Mouse (Mus musculus) pancreas, adult 10 weeks (tissue): ENCODE data around the gene Zfp799. TPM values are rescaled to one million over a fixed set of nuclear protein-coding genes. Genes with fewer than 3 reads are reported as not detected.

Source experiments
- polyA plus RNA-seq: library from polyadenylated mRNA; stranded (reverse); fragments of 350-450 nt; fragmentation: Illumina TruSeq; extraction: RNeasy Lipid Tissue Mini Kit (QIAGEN cat#74804); gene quantifications from one replicate; pipeline ENCODE4 v1.2.3, GENCODE M21; 2015; ENCODE audit warnings: low read depth, low replicate concordance; ENCODE audit not compliant: insufficient read depth

Zfp799 gene
- 0.79 TPM for polyA plus RNA-seq

DNA sequence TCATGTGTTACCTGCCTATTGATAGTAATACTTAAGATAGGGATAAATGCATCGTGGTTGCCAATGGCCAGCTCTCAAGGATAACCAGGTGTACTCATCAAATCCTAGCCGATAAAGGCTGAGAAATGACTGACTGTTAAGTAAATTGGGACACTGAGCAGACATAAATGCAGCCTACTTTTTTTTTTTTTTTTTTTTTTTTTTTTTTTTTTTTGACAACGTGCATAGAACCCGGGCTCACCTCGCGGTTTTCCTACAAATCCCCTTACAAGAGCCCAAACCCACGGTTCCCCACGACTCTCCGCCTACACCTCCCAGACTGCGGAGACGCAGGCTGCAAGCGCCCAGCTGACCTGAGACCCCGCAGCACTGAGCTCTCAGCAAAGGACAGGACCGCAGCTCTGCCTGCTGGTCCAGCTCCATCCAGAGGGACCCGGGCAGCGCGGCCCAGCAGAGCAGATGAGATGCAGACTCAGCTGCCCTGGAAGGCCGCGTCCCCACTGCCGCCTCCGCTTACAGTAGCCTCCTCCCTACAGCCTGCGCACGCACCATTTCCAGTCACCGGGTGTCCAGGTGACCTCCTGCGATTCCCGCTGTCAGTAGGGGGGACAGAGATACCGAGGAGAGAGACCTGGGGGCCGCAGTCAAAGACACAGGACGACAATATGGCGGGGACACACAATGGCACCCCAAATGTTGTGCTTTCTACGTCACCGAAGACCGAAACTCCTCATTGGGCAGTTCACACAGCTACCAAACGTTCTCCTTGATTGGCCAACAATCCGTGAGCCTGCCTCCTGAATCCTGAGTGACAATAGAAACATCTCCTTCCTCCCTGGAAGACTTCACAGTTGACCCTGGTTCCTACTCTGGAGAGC lies at the start of gene Zfp799:
Zfp799 (minus strand) TSS at position 722 of the 878 bp plus-strand sequence.

DNA sequence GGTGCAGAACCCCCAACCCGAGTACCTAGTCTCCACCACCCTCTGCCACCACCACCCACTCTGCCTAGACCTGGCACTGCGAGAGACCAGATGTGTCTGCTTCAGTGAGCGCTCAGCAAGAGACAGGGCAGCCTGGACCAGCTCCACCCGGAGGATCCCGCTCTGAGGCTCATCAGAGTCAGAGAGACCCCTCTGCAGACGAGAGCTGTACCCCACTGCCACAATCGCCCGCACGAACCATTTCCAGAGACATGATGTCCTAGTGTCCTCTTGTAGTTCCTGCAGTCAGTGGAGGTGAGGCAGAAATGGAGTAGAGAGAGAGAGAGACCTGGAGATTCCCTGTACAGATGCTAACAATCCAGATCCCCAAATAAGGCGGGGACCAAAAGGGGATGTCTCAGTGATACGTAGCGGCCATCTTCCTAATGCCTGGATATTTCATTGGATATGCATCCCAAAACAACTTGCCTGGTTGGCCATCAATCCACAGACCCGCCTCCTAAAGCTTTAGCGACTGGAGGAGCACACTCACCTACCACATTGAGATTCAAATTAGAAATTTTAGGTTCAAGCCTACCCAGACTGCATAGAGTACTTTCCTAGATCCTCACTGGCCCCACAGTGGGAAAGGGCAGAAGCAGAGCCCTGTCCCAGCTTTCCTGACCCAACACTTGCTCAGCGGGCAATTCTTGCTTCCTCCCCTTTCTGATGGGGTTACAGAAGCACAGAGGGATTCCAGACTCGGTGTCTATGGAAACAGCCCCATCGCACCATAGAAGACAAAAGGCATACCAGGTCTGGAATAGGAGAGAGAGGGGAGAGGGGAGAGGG lies 20.3 kb downstream of the Zfp799 start, which contains the start of gene Zfp811:
Zfp811 (minus strand) TSS at position 388 of the 831 bp plus-strand sequence.

DNA sequence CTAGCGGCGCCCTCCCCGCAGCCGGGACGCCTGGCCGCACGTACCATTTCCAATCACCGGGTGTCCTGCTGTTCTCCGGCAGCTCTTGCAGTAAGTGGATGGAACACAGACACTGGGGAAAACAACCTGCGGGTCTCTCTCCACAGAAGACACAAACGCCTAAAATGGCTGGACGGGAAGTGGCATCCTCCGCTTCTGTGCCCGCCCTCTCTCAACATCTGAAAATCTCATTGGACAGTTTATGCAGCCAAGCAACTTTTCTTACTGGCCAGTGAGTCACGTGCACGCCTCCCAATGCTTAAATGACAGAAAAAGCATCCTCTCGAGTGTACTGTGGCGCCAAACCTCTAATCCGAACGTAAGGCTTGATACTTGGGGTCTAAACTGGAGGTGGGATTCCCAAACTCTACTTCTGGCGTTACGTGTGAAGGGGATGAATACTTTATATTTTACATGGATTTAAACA lies 41.9 kb downstream of the Zfp799 start, which contains the start of gene Zfp871:
Zfp871 (minus strand) TSS at position 194 of the 466 bp plus-strand sequence.

Other genes with a start within 250 kb of the Zfp799 start
- gene Cyp4f37, start 209.0 kb downstream of the Zfp799 start, polyA plus RNA-seq = not detected
- gene Cyp4f40, start 171.4 kb downstream of the Zfp799 start, polyA plus RNA-seq = not detected
- 0.70 TPM for gene Cyp4f15, start 144.6 kb downstream of the Zfp799 start, polyA plus RNA-seq
- 5.8 TPM for gene Zfp871, start 42.0 kb downstream of the Zfp799 start, polyA plus RNA-seq
- 0.66 TPM for gene Zfp811, start 20.3 kb downstream of the Zfp799 start, polyA plus RNA-seq
- gene Zfp870, start 61.4 kb upstream of the Zfp799 start, polyA plus RNA-seq = 1.5 TPM
- gene Cyp4f14, start 87.1 kb upstream of the Zfp799 start, polyA plus RNA-seq = 0.66 TPM
- 31.3 TPM for gene Cyp4f13, start 117.1 kb upstream of the Zfp799 start, polyA plus RNA-seq
- gene Zfp472, start 135.6 kb upstream of the Zfp799 start, polyA plus RNA-seq = 1.3 TPM
- 3.6 TPM for gene Zfp952, start 162.9 kb upstream of the Zfp799 start, polyA plus RNA-seq
- gene Zfp763, start 203.1 kb upstream of the Zfp799 start, polyA plus RNA-seq = 0.78 TPM
- not detected for gene 4921501E09Rik, start 237.8 kb upstream of the Zfp799 start, polyA plus RNA-seq